Mouse (Mus musculus) kidney, adult 2 months (tissue): ENCODE measurements at regions not wholly inside any gene's neighbourhood (a gene's known extent, or its start where the extent isn't known, plus 50 kb on each side); places are given as distances from the start of the nearest gene placed in this dataset.

ENCODE experiments used
- CTCF ChIP-seq: fragments of 200-500 bp; conservative IDR thresholded peaks from 2 replicates; pipeline ENCODE4 v1.5.1; 2011; ENCODE audit warnings: low read depth, mild to moderate bottlenecking, control low read depth, low read length, moderate library complexity, mixed read lengths; ENCODE audit not compliant: insufficient read depth, insufficient read length
- POLR2A ChIP-seq: fragments of 200-500 bp; IDR thresholded peaks from one replicate; pipeline ENCODE4 v1.6.1; 2011; ENCODE audit warnings: low read depth, low read length, control low read depth

GRCm38 (mm10) chr13:47429856-47430365, 307.5 kb downstream of the Rnf144b start:
- TF ChIP-seq CTCF = no peak
- no peak for TF ChIP-seq POLR2A
